Mouse (Mus musculus) heart, postnatal 14 days (tissue): ENCODE measurements around the gene Gm17581. TPM values are rescaled to one million over a fixed set of nuclear protein-coding genes. Genes with fewer than 3 reads are reported as not detected.
A peak's percentile ranks its signal among the peaks of the same experiment; 100 is the strongest.
"Not testable (repeated sequence)": the region's sequence is repeated elsewhere in the genome, so short reads cannot be mapped to it uniquely, and the experiment has no call there.

Experiments
- DNase-seq, 2 experiments: peaks; one replicate each; pipeline ENCODE4 v3.0.0; 2021 to 2022
- intact Hi-C: fragments of 180-260 bp; cut with DNase I; formaldehyde crosslinking; loops from one replicate; pipeline ENCODE4 v1.15.1; 2025
- long read RNA-seq, 2 experiments: library from polyadenylated mRNA; stranded (forward); transcript quantifications; one replicate each; pipeline ENCODE4 v2.0.0; 2021
- total RNA-seq, 2 experiments: library from RNA; stranded (reverse); gene quantifications; 2 replicates each; pipeline ENCODE4 v1.2.3; 2021

Gene Gm17581
- not detected for total RNA-seq
- long read RNA-seq, experiment 1: 0 reads
- long read RNA-seq, experiment 2: 0 reads

- intact Hi-C loops, DNase-seq: not testable (repeated sequence)
Measured at GRCm38 (mm10) chr2:155735766-155736165, at the start of gene Gm17581. Gm17581 (minus strand) TSS chr2:155735866.

- intact Hi-C loops: no loop called here
Measured at GRCm38 (mm10) chr2:155784534-155784933, 48.9 kb upstream of the Gm17581 start.

DNA sequence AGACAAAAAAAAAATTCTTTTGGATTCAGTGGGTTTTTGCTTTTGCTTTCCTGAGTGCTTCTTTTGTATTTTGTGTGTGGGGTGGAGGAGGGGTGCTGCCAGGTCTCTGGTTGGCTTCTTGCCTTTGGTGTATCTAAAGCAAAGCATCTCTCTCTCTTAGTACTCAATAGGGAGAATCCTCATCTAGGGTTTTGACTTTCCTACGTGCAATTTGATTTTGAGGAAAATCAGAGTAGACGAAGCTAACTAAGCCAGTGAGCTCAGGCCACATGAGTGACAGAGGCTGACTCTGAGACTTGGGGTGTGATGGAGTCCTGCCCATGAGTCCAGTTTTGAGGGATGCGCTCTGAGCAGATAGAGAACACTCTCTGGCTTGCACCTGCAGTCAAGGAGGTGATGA, 43.8 kb upstream of the Gm17581 start:
- DNase-seq: no peak
- intact Hi-C loops: no loop called here

More at GRCm38 (mm10) chr2:155784534-155784933, 48.9 kb upstream of the Gm17581 start:
- no peak for DNase-seq

DNA sequence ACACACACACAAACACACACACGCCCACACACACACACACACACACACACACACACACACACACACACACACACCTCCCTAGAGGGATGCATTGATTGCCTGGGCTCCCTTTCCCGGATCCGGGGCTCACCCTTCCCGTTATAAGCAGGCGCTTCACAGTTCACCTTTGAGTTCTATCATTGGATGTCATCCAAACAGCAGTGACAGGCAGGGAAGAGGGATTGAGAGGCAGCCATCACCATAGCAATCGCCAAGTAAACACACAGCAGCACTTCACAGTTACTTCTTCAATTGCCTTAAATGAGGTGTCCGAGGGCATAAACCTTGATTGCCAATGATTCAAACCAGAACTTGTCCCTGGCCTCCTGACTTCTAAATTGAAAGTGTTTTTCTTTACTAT, 43.4 kb upstream of the Gm17581 start:
- intact Hi-C loops: no loop called here
- DNase-seq: no peak

DNA sequence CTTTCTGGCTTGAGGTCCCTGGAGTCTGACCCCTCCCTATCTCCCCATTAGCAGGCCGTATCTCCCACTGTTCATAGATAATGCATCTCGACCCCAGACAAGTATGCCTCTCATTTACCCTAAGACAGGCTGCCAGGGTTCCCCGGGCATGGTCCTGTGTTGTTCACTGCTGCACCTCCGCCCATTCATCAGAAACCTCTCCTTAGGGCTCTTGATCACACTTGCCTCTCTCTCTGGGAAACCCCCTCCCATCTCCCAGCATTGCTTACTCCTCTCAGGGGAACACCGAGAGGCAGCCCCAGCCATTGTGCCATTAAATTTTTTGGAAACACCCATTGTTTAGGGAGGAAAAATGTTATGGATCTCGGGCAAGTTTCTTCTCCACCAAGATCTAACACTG, 42.3 kb upstream of the Gm17581 start:
- DNase-seq: no peak
- intact Hi-C loops: no loop called here

- DNase-seq: no peak
- intact Hi-C loops: no loop called here
Measured at GRCm38 (mm10) chr2:155777688-155777985, 42.0 kb upstream of the Gm17581 start.

GRCm38 (mm10) chr2:155776824-155777687, 41.4 kb upstream of the Gm17581 start:
- intact Hi-C loops: no loop called here
- no peak for DNase-seq

- intact Hi-C loops: no loop called here
Measured at GRCm38 (mm10) chr2:155775685-155776263, 40.1 kb upstream of the Gm17581 start.

DNA sequence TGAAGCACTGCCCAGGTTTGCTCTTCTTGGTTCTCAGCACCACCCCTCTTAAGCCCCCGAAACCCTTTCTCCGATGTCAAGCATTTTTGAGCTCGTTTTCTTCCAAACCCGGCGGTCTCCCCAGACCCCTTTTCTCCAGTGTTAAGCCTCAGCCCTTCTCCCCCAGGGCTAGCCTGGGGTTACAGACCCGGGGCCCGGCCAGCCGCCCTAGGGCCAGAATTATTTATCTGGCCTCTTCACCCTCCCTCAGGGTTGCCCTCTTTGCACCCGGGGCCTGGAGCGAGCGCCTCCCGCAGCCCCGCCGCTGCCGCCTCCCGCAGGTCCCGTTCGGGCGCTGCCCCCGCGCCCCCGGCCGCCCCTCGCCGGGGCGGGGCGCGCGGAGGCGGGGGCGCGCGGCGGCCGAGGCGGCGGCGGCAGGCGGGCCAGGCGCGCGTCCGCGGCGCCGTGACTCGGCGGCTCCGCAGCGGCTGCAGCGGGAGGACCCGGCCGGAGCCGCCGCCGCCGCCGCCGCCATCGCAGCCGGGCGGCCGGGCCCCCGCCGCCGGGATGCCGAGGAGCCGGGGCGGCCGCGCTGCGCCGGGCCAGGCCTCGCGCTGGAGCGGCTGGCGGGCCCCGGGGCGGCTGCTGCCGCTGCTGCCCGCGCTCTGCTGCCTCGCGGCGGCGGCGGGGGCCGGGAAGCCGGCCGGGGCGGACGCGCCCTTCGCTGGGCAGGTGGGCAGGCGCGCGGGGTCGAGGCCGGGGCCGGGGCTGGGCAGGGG, 39.4 kb upstream of the Gm17581 start, which contains the start of gene Mmp24:
Gene Mmp24 (plus strand): TSS at position 416 of the 758 bp plus-strand sequence.
- DNase-seq: no peak
- intact Hi-C loops: no loop called here

More at GRCm38 (mm10) chr2:155775685-155776263, 40.1 kb upstream of the Gm17581 start:
- peak; percentile 80 to 82 for DNase-seq

GRCm38 (mm10) chr2:155774261-155774926, 38.7 kb upstream of the Gm17581 start:
- no peak for DNase-seq
- intact Hi-C loops: no loop called here

DNA sequence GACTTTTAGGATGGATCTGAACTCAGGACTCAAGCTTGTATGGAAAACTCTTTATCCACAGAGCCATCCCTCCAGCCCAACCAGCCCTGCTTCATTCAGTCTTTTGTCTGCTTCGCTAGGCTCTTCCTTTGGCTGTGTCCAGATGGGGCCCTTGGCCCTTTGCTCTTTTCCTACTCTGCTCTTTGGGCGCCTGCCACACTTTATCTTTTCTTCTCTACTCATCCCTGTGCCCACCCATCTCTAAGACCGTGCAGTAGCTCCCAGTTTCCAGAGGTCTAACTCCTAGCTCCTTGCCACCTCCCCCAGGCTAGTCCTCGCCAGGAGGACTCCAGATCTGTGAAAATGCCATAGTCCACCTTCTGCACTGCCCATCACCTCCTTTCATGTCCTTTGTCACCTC, 38.0 kb upstream of the Gm17581 start:
- intact Hi-C loops: no loop called here
- no peak for DNase-seq

DNA sequence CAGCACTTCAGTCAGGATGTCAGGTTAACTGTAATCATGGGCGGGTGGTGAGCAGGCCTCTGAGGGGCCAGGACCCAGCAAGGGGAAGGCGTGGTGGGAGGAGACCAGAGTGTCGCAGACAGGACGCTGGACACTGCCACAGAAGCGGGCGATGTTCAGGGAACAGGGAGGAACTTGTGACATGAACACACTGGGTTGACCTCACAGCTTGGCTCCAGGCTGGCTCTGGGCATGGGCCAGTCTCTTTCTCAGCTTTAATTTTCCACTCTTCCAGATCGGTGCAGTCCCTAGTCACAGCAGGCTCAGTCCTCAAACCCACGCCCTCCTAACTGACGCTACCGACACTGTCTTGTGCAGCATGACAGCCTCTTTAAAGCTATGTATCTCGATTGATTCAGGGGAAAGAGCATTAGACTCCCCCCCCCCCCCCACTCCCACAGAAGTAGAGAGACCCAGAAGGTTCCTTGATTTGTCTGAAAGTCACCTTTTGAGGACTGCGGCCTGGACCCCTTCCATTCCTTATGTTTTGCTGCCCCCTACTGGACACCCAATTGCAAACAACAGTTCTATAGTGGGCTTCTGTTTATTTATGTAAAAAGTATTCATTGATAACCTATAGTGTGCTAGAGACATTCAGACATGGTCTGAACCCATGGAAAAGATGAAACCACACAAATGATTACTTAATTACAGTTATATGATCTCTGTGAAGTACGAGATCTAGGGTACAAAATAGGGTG, 29.2 kb upstream of the Gm17581 start:
- intact Hi-C loops: loop anchor here (1.0 to 2.0 kb wide), 3 partner anchors 69 to 248 kb away; partner anchors contain the start of gene Acss2
- DNase-seq: peak; percentile 71 to 88

GRCm38 (mm10) chr2:155756855-155757566, 21.3 kb upstream of the Gm17581 start:
- intact Hi-C loops: no loop called here
- DNase-seq: no peak

DNA sequence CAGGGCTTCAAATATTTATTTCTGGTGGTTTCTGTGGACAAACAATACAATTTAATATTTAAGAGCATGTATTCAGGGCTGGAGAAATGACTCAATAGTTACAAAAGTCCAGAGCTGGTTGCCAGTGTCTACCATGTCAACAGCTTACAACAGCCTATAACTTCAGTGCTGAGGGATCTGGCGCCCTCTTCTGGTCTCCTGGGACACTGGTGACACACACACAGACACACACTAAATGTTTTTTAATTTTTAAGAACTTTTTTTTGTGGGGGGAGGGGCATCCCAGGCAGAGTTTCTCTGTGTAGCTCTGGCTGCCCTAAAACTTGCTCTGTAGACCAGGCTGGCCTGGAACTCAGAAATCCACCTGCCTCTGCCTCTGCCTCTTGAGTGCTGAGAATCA, 20.1 kb upstream of the Gm17581 start:
- intact Hi-C loops: loop anchor here (2.0 kb wide), 1 partner anchor 59 kb away; no protein-coding TSS in a partner anchor

DNA sequence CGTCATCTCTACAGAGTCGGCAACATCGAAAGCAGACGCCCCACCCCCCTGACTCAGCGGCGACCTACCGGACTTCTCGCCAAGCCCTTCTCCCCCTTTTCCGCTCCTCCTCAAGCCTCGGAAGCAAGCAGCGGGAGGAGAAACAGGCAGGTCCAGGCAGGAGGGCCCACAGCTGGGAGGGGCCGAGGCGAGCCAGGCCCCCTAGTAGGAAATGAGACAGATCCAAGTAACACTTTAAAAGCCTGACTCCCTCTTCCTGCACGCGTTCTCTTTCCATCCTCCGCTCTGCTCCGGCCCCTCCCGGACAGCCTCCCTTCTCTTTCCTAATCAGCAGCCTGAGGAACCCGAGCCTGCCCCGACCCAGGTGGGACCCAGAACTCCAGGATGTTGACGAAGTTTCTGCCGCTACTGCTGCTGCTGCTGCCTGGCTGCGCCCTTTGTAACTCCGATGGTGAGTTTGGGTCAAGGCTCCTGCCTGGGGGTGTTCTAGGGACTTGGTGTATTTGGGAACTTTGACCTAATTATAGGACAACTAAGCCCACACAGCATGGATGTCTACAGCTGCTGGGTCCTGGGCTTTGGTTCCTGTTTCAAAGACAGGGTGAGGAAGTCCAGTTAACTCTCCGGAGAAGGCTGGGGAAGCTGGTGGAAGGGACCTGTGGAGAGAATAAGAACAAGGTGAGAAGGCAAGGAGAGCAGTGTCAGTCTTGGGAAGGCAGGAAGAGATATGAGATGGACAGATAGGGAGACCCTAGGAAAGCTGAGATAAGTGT, 15.5 kb upstream of the Gm17581 start, which contains the start of gene Procr:
Gene Procr (plus strand): TSS at position 104 of the 773 bp plus-strand sequence.
- DNase-seq: peak; percentile 55 to 60
- intact Hi-C loops: no loop called here

More for the DNA sequence above, 20.1 kb upstream of the Gm17581 start:
- peak; percentile 42 to 66 for DNase-seq

DNA sequence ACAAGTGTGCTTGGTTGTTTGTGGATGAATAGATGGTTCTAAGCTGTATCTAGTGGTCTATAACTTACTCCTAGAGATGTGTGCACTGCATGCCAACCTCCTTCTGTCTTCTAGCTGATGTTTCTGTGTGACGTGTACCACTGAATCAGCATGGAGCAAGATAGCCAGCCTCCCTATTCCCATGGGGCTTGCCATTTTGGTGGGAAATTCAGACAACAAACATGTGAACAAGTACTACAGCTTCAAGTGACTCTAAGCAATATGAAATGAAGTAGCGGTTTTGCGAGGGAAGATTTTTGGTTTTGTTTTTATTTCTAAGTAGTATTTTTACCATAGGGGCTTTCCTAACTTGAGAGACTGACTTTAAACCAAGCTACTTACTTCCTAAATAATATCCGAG, 13.7 kb upstream of the Gm17581 start:
- intact Hi-C loops: no loop called here
- DNase-seq: no peak

DNA sequence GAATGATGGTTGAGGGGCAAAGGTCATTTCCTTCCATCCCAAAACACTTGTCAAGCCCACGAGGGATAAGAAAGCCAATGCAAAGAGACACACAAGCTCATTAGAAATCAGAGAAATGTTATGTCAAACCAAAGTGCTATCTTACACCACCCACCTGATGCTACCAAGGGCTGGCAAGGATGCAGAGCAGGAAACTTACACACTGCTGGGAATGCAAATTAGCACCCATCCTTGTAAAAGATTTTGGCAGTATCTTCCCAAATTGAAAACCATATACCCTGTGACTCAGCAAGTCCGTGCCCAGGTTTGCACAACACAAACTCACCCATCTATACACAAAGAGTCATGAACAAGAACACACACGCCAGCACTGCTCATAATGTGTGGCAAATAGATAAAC, 9.8 kb upstream of the Gm17581 start:
- DNase-seq: no peak
- intact Hi-C loops: no loop called here

- intact Hi-C loops: no loop called here
- no peak for DNase-seq
Measured at GRCm38 (mm10) chr2:155743351-155743750, 7.7 kb upstream of the Gm17581 start.
